8 mouse cellular contexts compared by ENCODE assay signal in the genomic region with DNA sequence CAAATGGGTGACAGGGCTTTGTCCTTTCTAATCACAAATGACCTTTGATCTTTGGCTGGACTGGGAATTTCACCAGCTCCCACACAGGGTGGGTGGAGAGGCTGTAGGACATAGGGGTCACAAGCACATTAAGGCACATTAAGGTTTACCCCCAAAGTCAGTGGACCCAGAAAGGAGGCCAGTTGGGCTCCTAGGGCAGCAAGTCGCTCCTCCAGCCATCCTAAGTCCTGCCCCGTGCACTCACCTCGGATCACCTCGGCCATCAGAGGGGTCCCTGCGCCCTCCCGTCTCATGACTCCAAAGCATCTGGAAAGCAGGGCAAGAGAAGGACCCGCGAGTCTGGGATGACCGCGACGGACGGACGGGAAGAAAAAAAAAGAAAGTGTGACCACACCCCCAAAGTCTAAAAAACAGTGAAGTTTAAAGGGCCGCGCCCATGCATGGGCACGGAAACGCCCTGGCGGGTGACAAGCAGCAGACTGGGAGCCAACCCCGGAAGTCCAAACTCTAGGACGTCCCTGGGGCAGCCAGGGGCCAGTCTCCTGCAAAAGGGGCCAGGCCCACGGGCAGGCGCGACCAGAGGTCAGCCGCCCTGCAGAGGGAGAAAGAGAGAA. TPM values are rescaled to one million over a fixed set of nuclear protein-coding genes. Genes with fewer than 3 reads are reported as not detected.
A peak's percentile ranks its signal among the peaks of the same experiment; 100 is the strongest.
DNase-seq lines count a peak whose midpoint lies in the region; ATAC-seq and TF ChIP-seq lines count a peak whose summit lies in the region.

No protein-coding gene starts in this region.

- peak overlapping the region; percentile 26 for H3K9ac ChIP-seq in forebrain, postnatal 0 days
- H3K9ac ChIP-seq in hindbrain, embryonic 15.5 days, result peak overlapping the region; percentile 41
- peak overlapping the region; percentile 76 for H3K9ac ChIP-seq in liver, embryonic 12.5 days

- peak; percentile 43 for ATAC-seq in cerebellum, adult (ENCODE audit: insufficient number of reproducible peaks, low FRiP score, low TSS enrichment)
- peak; percentile 58 for ATAC-seq in forebrain, postnatal 0 days
- ATAC-seq in hindbrain, embryonic 15.5 days (ENCODE audit: low FRiP score, low read depth), result peak; percentile 68
- ATAC-seq in liver, embryonic 12.5 days, result peak; percentile 95
- ATAC-seq in monocyte, adult 5-6 weeks (replicated peaks; ENCODE audit: insufficient number of reproducible peaks, low FRiP score, low TSS enrichment, poor library complexity, severe bottlenecking), result peak; percentile 83

- TF ChIP-seq POLR2A in bone marrow macrophage, adult 2 months (IDR thresholded peaks at IDR 0.05; ENCODE audit: borderline replicate concordance, low read depth, low read length), result peak; percentile 43; the same call in 1 of the 2 replicates

- no peak for TF ChIP-seq CTCF in bone marrow macrophage, adult 2 months (IDR thresholded peaks at IDR 0.05; ENCODE audit: low read depth, low read length)
- no peak for TF ChIP-seq CTCF in forebrain, postnatal 0 days (IDR thresholded peaks at IDR 0.05; ENCODE audit: low read depth)

- WGBS in forebrain, postnatal 0 days, result 3% methylated on average over 24 of the region's 24 CpGs
- under 1% methylated on average over 24 of the region's 24 CpGs for WGBS in hindbrain, embryonic 15.5 days
- WGBS in liver, embryonic 12.5 days (ENCODE audit: insufficient replicate concordance), result under 1% methylated on average over 24 of the region's 24 CpGs

- H3K4me3 ChIP-seq in bone marrow macrophage, adult 2 months (ENCODE audit: insufficient read depth, low read length), result peak overlapping the region; percentile 77
- H3K4me3 ChIP-seq in forebrain, postnatal 0 days (ENCODE audit: low read depth, low read length), result peak overlapping the region; percentile 36
- peak overlapping the region; percentile 41 for H3K4me3 ChIP-seq in hindbrain, embryonic 15.5 days
- peak overlapping the region; percentile 72 for H3K4me3 ChIP-seq in liver, embryonic 12.5 days

- H3K36me3 ChIP-seq in forebrain, postnatal 0 days (ENCODE audit: insufficient read depth), result no peaks in the 10 kb centered on the region
- H3K36me3 ChIP-seq in hindbrain, embryonic 15.5 days, result no peaks in the 10 kb centered on the region
- no peaks in the 10 kb centered on the region for H3K36me3 ChIP-seq in liver, embryonic 12.5 days

- DNase-seq in cerebellum, postnatal 10 days, result no peak
- DNase-seq in forebrain, postnatal 0 days, result no peak
- peak; percentile 78 for DNase-seq in thymus, postnatal 0 days (ENCODE audit: low spot score)

- H3K4me2 ChIP-seq in forebrain, postnatal 0 days (ENCODE audit: low read depth), result peak overlapping the region; percentile 62
- H3K4me2 ChIP-seq in hindbrain, embryonic 15.5 days, result peak overlapping the region; percentile 84
- H3K4me2 ChIP-seq in liver, embryonic 12.5 days, result peak overlapping the region; percentile 91

- H3K4me1 ChIP-seq in bone marrow macrophage, adult 2 months (ENCODE audit: control insufficient read depth, insufficient read depth, low read length), result peaks cover 19% of the 10 kb centered on the region
- no peaks in the 10 kb centered on the region for H3K4me1 ChIP-seq in forebrain, postnatal 0 days (ENCODE audit: insufficient read depth)
- peaks cover 8% of the 10 kb centered on the region; the same call in 1 of the 2 replicates for H3K4me1 ChIP-seq in hindbrain, embryonic 15.5 days (replicated peaks)
- peaks cover 33% of the 10 kb centered on the region for H3K4me1 ChIP-seq in liver, embryonic 12.5 days

- no peaks in the 10 kb centered on the region for H3K9me3 ChIP-seq in forebrain, postnatal 0 days (ENCODE audit: low read length)
- H3K9me3 ChIP-seq in hindbrain, embryonic 15.5 days, result no peaks in the 10 kb centered on the region
- no peaks in the 10 kb centered on the region for H3K9me3 ChIP-seq in liver, embryonic 12.5 days (replicated peaks)

- no peaks in the 10 kb centered on the region for H3K27me3 ChIP-seq in forebrain, postnatal 0 days (ENCODE audit: insufficient read depth, low read length)
- H3K27me3 ChIP-seq in hindbrain, embryonic 15.5 days, result no peaks in the 10 kb centered on the region
- no peaks in the 10 kb centered on the region for H3K27me3 ChIP-seq in liver, embryonic 12.5 days (replicated peaks)

- peak overlapping the region; percentile 84 for H3K27ac ChIP-seq in bone marrow macrophage, adult 2 months (ENCODE audit: insufficient read depth, low read depth, low read length)
- H3K27ac ChIP-seq in forebrain, postnatal 0 days (ENCODE audit: low read depth, low read length), result no peak overlapping the region
- no peak overlapping the region for H3K27ac ChIP-seq in hindbrain, embryonic 15.5 days (replicated peaks)
- H3K27ac ChIP-seq in liver, embryonic 12.5 days, result peak overlapping the region; percentile 80

RNA-seq across cellular contexts. Expression of a gene that starts 26.8 kb away (rescaled TPM):
- 9.2 and 9.3 TPM in 2 replicates for polyA plus RNA-seq in bone marrow macrophage, adult 2 months (2012; ENCODE audit: insufficient read depth, insufficient read length, missing spikeins)
- total RNA-seq in forebrain, postnatal 0 days (2014; rRNA removed), result 1.7 and 3.0 TPM in 2 replicates
- polyA plus RNA-seq in forebrain, postnatal 0 days (2015; fragmentation: Nextera tagmentation; extraction: Ambion mirVana), result 0.42 and 0.75 TPM in 2 replicates
- polyA plus RNA-seq in hindbrain, embryonic 15.5 days (2015; fragmentation: Nextera tagmentation; extraction: Ambion mirVana), result 2.3 and 3.3 TPM in 2 replicates
- polyA plus RNA-seq in liver, embryonic 12.5 days (2016; fragmentation: Nextera tagmentation; extraction: Ambion mirVana), result 9.5 and 10.7 TPM in 2 replicates
- 6.2 to 17.5 TPM (median 8.9 TPM) in 3 replicates for total RNA-seq in monocyte, adult 5-6 weeks (2017)
- 10.8 and 11.3 TPM in 2 replicates for polyA plus RNA-seq in thymus, postnatal 0 days (2015; fragmentation: Nextera tagmentation; extraction: Ambion mirVana)

Comparison
In these comparisons a context has a peak if more than half of its experiments do, and no peak if none do; other contexts are left out.
1. ATAC-seq: peak in every context shown above with its lines; median percentile 95 in liver, embryonic 12.5 days; 83 in monocyte, adult 5-6 weeks; 68 in hindbrain, embryonic 15.5 days; 58 in forebrain, postnatal 0 days; 43 in cerebellum, adult.
2. H3K27ac ChIP-seq: peak in bone marrow macrophage, adult 2 months (single experiment) and liver, embryonic 12.5 days (single experiment); none in forebrain, postnatal 0 days (single experiment) and hindbrain, embryonic 15.5 days (single experiment).
3. H3K9ac ChIP-seq: peak in every context shown above with its lines; median percentile 76 in liver, embryonic 12.5 days; 41 in hindbrain, embryonic 15.5 days; 26 in forebrain, postnatal 0 days.
4. Peak in every context shown above with its lines, with median percentiles within 50 percentile points of each other: H3K4me3 ChIP-seq and H3K4me2 ChIP-seq.